Mouse (Mus musculus): ENCODE data around the gene Rpe.
A peak's percentile ranks its signal among the peaks of the same experiment; 100 is the strongest.
"Not testable (repeated sequence)": the region's sequence is repeated elsewhere in the genome, so short reads cannot be mapped to it uniquely, and the experiment has no call there.

Rpe gene

GRCm38 (mm10) chr1:66700693-66701575, at the start of gene Rpe:
TSS of gene Rpe (plus strand) at chr1:66700831.
- DNase-seq (ENCODE audit: low spot score), result peak; percentile 83

- no peak for DNase-seq (ENCODE audit: low spot score)
Measured at GRCm38 (mm10) chr1:66655119-66655746, 45.4 kb upstream of the Rpe start.

GRCm38 (mm10) chr1:66655747-66656119, 44.9 kb upstream of the Rpe start:
- no peak for DNase-seq (ENCODE audit: low spot score)

GRCm38 (mm10) chr1:66671475-66671874, 29.2 kb upstream of the Rpe start:
- DNase-seq (ENCODE audit: low spot score), result no peak

GRCm38 (mm10) chr1:66672812-66673211, 27.8 kb upstream of the Rpe start:
- no peak for DNase-seq (ENCODE audit: low spot score)

GRCm38 (mm10) chr1:66677928-66678327, 22.7 kb upstream of the Rpe start:
- DNase-seq (ENCODE audit: low spot score), result no peak

- no peak for DNase-seq (ENCODE audit: low spot score)
Measured at GRCm38 (mm10) chr1:66678662-66679061, 22.0 kb upstream of the Rpe start.

- DNase-seq (ENCODE audit: low spot score), result no peak
Measured at GRCm38 (mm10) chr1:66682974-66683373, 17.7 kb upstream of the Rpe start.

- no peak for DNase-seq (ENCODE audit: low spot score)
Measured at GRCm38 (mm10) chr1:66691772-66692171, 8.9 kb upstream of the Rpe start.

GRCm38 (mm10) chr1:66692308-66692707, 8.3 kb upstream of the Rpe start:
- no peak for DNase-seq (ENCODE audit: low spot score)

- DNase-seq (ENCODE audit: low spot score), result no peak
Measured at GRCm38 (mm10) chr1:66692780-66693392, 7.7 kb upstream of the Rpe start.

GRCm38 (mm10) chr1:66694266-66694665, 6.4 kb upstream of the Rpe start:
- DNase-seq (ENCODE audit: low spot score), result no peak

GRCm38 (mm10) chr1:66695296-66695695, 5.3 kb upstream of the Rpe start:
- DNase-seq (ENCODE audit: low spot score), result no peak

GRCm38 (mm10) chr1:66699630-66700029, 1.0 kb upstream of the Rpe start:
- not testable (repeated sequence) for DNase-seq (ENCODE audit: low spot score)

- DNase-seq (ENCODE audit: low spot score), result no peak
Measured at GRCm38 (mm10) chr1:66700149-66700692, 410 bp upstream of the Rpe start.

- no peak for DNase-seq (ENCODE audit: low spot score)
Measured at GRCm38 (mm10) chr1:66701576-66701940, 927 bp downstream of the Rpe start.

GRCm38 (mm10) chr1:66702623-66703345, 2.2 kb downstream of the Rpe start:
- DNase-seq (ENCODE audit: low spot score), result no peak

- DNase-seq (ENCODE audit: low spot score), result no peak
Measured at GRCm38 (mm10) chr1:66704523-66704922, 3.9 kb downstream of the Rpe start.

GRCm38 (mm10) chr1:66712859-66713258, 12.2 kb downstream of the Rpe start:
- DNase-seq (ENCODE audit: low spot score), result no peak

- no peak for DNase-seq (ENCODE audit: low spot score)
Measured at GRCm38 (mm10) chr1:66730581-66730980, 29.9 kb downstream of the Rpe start.

- DNase-seq (ENCODE audit: low spot score), result no peak
Measured at GRCm38 (mm10) chr1:66768764-66769163, 68.1 kb downstream of the Rpe start.

Data from left cerebral cortex, adult 11 months (tissue).